Mouse (Mus musculus): ENCODE measurements around the gene Parp14.
A peak's percentile ranks its signal among the peaks of the same experiment; 100 is the strongest.

The Parp14 gene

GRCm38 (mm10) chr16:35869656-35870055, 1.7 kb downstream of the Parp14 start:
- no peak for DNase-seq

GRCm38 (mm10) chr16:35869126-35869525, 2.2 kb downstream of the Parp14 start:
- peak; percentile 43 for DNase-seq

GRCm38 (mm10) chr16:35867726-35868125, 3.6 kb downstream of the Parp14 start:
- no peak for DNase-seq

GRCm38 (mm10) chr16:35862057-35862456, 9.3 kb downstream of the Parp14 start:
- DNase-seq = peak; percentile 31

- no peak for DNase-seq
Measured at GRCm38 (mm10) chr16:35860236-35860635, 11.1 kb downstream of the Parp14 start.

GRCm38 (mm10) chr16:35856766-35857165, 14.6 kb downstream of the Parp14 start:
- no peak for DNase-seq

- DNase-seq = no peak
Measured at GRCm38 (mm10) chr16:35855846-35856245, 15.5 kb downstream of the Parp14 start.

GRCm38 (mm10) chr16:35847138-35847537, 24.2 kb downstream of the Parp14 start:
- no peak for DNase-seq

- peak; percentile 58 for DNase-seq
Measured at GRCm38 (mm10) chr16:35839680-35840079, 31.7 kb downstream of the Parp14 start.

- DNase-seq = no peak
Measured at GRCm38 (mm10) chr16:35834653-35835052, 36.7 kb downstream of the Parp14 start.

GRCm38 (mm10) chr16:35832926-35833325, 38.4 kb downstream of the Parp14 start:
- no peak for DNase-seq

- peak; percentile 25 for DNase-seq
Measured at GRCm38 (mm10) chr16:35829999-35830398, 41.3 kb downstream of the Parp14 start.

- peak; percentile 88 for DNase-seq
Measured at GRCm38 (mm10) chr16:35817255-35818089, 53.9 kb downstream of the Parp14 start.

GRCm38 (mm10) chr16:35813119-35813518, 58.2 kb downstream of the Parp14 start:
- no peak for DNase-seq

- DNase-seq = no peak
Measured at GRCm38 (mm10) chr16:35808838-35809237, 62.5 kb downstream of the Parp14 start.

- no peak for DNase-seq
Measured at GRCm38 (mm10) chr16:35807663-35807992, 63.7 kb downstream of the Parp14 start.

- DNase-seq = no peak
Measured at GRCm38 (mm10) chr16:35806973-35807662, 64.2 kb downstream of the Parp14 start.

GRCm38 (mm10) chr16:35803723-35804122, 67.6 kb downstream of the Parp14 start:
- no peak for DNase-seq

GRCm38 (mm10) chr16:35802163-35802562, 69.2 kb downstream of the Parp14 start:
- DNase-seq = no peak

- no peak for DNase-seq
Measured at GRCm38 (mm10) chr16:35791962-35792521, 79.3 kb downstream of the Parp14 start.

- DNase-seq = no peak
Measured at GRCm38 (mm10) chr16:35788330-35788729, 83.0 kb downstream of the Parp14 start.

- DNase-seq = no peak
Measured at GRCm38 (mm10) chr16:35787568-35788189, 83.7 kb downstream of the Parp14 start.

- DNase-seq = no peak
Measured at GRCm38 (mm10) chr16:35787163-35787562, 84.2 kb downstream of the Parp14 start.

Data from kidney, postnatal 10 days (tissue).